Mouse (Mus musculus): Measurements from ENCODE around the gene Lnx1. TPM values are rescaled to one million over a fixed set of nuclear protein-coding genes. Genes with fewer than 3 reads are reported as not detected.

Lnx1 gene
- total and polyA plus RNA-seq, 2 experiments from 2014 or later = 18.7 to 36.9 TPM

DNA sequence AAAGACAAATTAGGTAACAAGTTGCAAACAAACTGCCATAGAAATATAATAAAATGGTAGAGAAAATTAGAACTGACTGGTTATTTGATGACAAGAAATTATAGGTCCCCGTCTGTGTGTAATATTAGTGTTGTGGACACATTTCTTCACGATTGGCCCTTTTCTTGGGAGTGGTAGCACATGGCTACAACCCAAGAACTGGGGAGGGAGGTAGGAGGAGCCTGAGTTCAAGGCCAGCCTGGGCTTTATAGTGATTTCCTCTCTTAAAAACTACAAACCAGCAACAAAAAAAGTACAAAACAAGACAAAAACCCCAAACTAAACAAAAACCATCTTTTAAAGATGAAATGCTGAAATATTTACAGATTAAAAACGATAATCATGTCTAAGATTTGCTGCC, 31.8 kb downstream of the Lnx1 start:
- Histone ChIP-seq H3K4me2 (ENCODE audit: low read depth, low read length, poor library complexity, severe bottlenecking) (no peak overlapping the region), H3K27me3 (ENCODE audit: insufficient read depth, low read length) (no peaks in the 10 kb centered on the region), H3K9ac (replicated peaks; ENCODE audit: low read length, poor library complexity, severe bottlenecking) (no peak overlapping the region), H3K4me1 (ENCODE audit: insufficient read depth, low read length) (0 out of 2 replicates have a peak, but pooled peaks cover 1% of the 10 kb centered on the region), H3K9me3 (ENCODE audit: low read length) (no peaks in the 10 kb centered on the region), H3K36me3 (ENCODE audit: insufficient read depth, low read length) (no peaks in the 10 kb centered on the region), H3K4me3 (ENCODE audit: low read depth, low read length) (no peak overlapping the region), H3K27ac (ENCODE audit: low read depth, low read length) (no peak overlapping the region)
- no peak for DNase-seq (ENCODE audit: low spot score)
- ATAC-seq (ENCODE audit: low FRiP score) = no peak
- TF ChIP-seq CTCF (IDR thresholded peaks at IDR 0.05) = no peak
- 81% methylated on average over 3 of the region's 3 CpGs for WGBS

DNA sequence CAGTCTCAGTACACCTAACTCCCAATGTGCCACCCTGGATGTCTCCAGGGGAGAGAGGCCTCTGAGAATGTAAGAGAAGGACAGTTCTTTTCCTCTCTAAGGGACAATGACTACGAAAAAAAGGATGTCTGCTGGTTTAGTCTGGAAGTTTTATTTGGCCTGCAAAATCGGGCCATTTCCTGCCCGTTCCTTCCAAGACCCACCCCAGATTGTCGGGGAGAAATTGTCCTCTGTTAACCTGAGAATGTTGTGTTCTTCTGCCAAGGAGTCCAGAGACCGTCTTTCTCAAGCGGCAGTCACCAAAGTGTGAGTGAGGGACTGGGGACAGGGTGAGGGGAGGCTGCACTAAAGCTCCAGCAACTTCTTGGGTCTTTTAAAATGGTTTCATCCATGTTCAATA, 32.8 kb downstream of the Lnx1 start:
- Histone ChIP-seq H3K36me3 (ENCODE audit: insufficient read depth, low read length) (no peaks in the 10 kb centered on the region), H3K4me2 (ENCODE audit: low read depth, low read length, poor library complexity, severe bottlenecking) (no peak overlapping the region), H3K4me1 (ENCODE audit: insufficient read depth, low read length) (no peaks in the 10 kb centered on the region), H3K9me3 (ENCODE audit: low read length) (no peaks in the 10 kb centered on the region), H3K4me3 (ENCODE audit: low read depth, low read length) (no peak overlapping the region), H3K9ac (replicated peaks; ENCODE audit: low read length, poor library complexity, severe bottlenecking) (no peak overlapping the region), H3K27me3 (ENCODE audit: insufficient read depth, low read length) (no peaks in the 10 kb centered on the region), H3K27ac (ENCODE audit: low read depth, low read length) (no peak overlapping the region)
- no peak for TF ChIP-seq CTCF (IDR thresholded peaks at IDR 0.05)
- DNase-seq (ENCODE audit: low spot score) = no peak
- ATAC-seq (ENCODE audit: low FRiP score) = no peak
- WGBS = 87% methylated on average over 6 of the region's 6 CpGs

DNA sequence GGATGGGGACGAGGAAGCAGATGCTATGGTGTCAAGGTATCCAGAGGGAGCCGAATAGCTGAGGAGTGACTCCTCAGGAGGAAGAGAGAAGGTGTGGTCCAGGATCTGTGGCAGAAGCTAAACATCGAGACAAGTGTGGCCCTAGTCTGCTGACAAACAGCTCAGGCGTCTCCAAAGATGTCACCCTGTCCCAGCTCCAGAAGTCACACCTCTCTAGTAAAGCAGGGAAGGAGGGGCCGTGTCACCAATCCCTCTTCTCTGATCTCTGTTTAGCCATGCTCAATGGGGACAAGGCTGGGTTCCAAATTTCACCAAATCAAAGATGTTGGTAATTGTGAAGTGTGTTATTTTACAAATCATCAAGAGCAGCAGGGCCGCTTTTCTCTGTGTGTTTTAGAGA, 33.8 kb downstream of the Lnx1 start:
- no peak overlapping the region for H3K4me3 ChIP-seq (ENCODE audit: low read depth, low read length)
- no peaks in the 10 kb centered on the region for H3K27me3 ChIP-seq (ENCODE audit: insufficient read depth, low read length)
- no peak overlapping the region for H3K27ac ChIP-seq (ENCODE audit: low read depth, low read length)
- TF ChIP-seq CTCF (IDR thresholded peaks at IDR 0.05) = no peak
- ATAC-seq (ENCODE audit: low FRiP score) (no peak), DNase-seq (ENCODE audit: low spot score) (no peak)
- H3K4me2 ChIP-seq (ENCODE audit: low read depth, low read length, poor library complexity, severe bottlenecking) = no peak overlapping the region
- no peaks in the 10 kb centered on the region for H3K9me3 ChIP-seq (ENCODE audit: low read length)
- 84% methylated on average over 6 of the region's 6 CpGs for WGBS
- H3K9ac ChIP-seq (replicated peaks; ENCODE audit: low read length, poor library complexity, severe bottlenecking) = no peak overlapping the region
- H3K36me3 ChIP-seq (ENCODE audit: insufficient read depth, low read length) = no peaks in the 10 kb centered on the region
- no peaks in the 10 kb centered on the region for H3K4me1 ChIP-seq (ENCODE audit: insufficient read depth, low read length)

DNA sequence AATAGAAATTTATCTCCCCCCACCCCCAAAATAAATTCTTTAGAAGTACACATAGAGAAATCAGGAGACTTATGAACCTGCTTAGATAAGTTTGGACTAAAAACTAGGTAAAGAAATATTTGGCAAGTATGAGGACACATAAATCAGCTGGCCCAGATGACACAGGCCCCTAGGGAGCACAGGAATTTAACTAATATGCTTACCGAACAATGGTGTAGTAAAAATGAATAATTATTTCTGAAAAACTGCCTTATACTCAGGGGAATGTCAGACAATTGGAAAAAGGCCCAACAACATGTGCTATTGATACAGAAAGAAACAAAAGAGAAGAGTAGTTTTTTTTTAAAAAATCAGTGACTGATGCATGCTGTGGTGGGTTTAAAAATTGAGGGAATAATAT, 40.1 kb downstream of the Lnx1 start:
- no peak for DNase-seq (ENCODE audit: low spot score)
- ATAC-seq (ENCODE audit: low FRiP score) = no peak
- H3K4me1 ChIP-seq (ENCODE audit: insufficient read depth, low read length) = no peaks in the 10 kb centered on the region
- TF ChIP-seq CTCF (IDR thresholded peaks at IDR 0.05) = no peak
- no peak overlapping the region for H3K27ac ChIP-seq (ENCODE audit: low read depth, low read length)
- H3K9me3 ChIP-seq (ENCODE audit: low read length) = no peaks in the 10 kb centered on the region
- H3K27me3 ChIP-seq (ENCODE audit: insufficient read depth, low read length) = no peaks in the 10 kb centered on the region
- no peak overlapping the region for H3K4me3 ChIP-seq (ENCODE audit: low read depth, low read length)
- H3K9ac ChIP-seq (replicated peaks; ENCODE audit: low read length, poor library complexity, severe bottlenecking) = no peak overlapping the region
- H3K4me2 ChIP-seq (ENCODE audit: low read depth, low read length, poor library complexity, severe bottlenecking) = no peak overlapping the region
- no peaks in the 10 kb centered on the region for H3K36me3 ChIP-seq (ENCODE audit: insufficient read depth, low read length)
- WGBS = 49% methylated on average over 1 of the region's 1 CpGs

DNA sequence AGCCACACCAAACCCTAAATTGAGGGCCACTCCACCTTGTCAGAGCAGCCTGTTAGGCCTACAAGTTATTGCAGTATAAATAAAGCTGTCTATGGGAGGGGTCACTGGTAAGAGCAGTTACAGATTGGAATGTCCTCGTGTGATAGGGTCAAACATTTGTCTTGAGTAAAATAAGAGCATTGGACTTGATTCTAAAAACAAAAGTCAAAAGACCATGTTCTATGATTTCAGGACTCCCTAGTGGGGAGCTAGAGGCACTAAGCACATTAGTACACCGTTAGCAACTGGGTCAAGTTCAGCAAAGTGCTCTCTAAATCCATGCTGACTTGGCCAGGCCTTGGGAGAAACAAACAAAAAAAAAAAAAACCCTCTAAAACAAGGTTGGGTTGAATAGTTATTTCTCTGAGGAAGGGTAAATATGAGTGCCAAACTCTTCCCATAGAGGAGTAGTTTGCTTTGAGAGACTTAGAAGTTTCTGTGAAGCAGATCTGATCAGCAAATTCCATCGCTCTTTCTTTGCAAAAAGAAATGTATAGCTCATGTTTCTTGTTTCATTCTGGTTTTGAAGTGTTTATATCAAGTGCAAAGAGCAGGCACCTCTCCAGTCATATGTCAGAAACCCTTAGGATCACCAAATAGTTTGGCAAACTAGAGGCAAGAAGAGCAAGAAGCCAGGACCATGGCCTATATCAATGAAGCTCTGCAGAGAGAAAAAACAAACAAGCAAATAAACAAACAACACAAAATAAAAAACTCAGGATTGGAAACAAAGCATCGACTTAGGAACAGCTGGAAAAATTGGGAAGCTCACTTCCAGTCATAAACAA, 40.8 kb downstream of the Lnx1 start:
- H3K27me3 ChIP-seq (ENCODE audit: insufficient read depth, low read length) = no peaks in the 10 kb centered on the region
- ATAC-seq (ENCODE audit: low FRiP score) (no peak), DNase-seq (ENCODE audit: low spot score) (no peak)
- WGBS = 87% methylated on average over 4 of the region's 4 CpGs
- no peak overlapping the region for H3K4me2 ChIP-seq (ENCODE audit: low read depth, low read length, poor library complexity, severe bottlenecking)
- H3K4me1 ChIP-seq (ENCODE audit: insufficient read depth, low read length) = no peaks in the 10 kb centered on the region
- H3K9me3 ChIP-seq (ENCODE audit: low read length) = no peaks in the 10 kb centered on the region
- H3K9ac ChIP-seq (replicated peaks; ENCODE audit: low read length, poor library complexity, severe bottlenecking) = no peak overlapping the region
- no peaks in the 10 kb centered on the region for H3K36me3 ChIP-seq (ENCODE audit: insufficient read depth, low read length)
- TF ChIP-seq CTCF (IDR thresholded peaks at IDR 0.05) = no peak
- H3K4me3 ChIP-seq (ENCODE audit: low read depth, low read length) = no peak overlapping the region
- H3K27ac ChIP-seq (ENCODE audit: low read depth, low read length) = no peak overlapping the region

DNA sequence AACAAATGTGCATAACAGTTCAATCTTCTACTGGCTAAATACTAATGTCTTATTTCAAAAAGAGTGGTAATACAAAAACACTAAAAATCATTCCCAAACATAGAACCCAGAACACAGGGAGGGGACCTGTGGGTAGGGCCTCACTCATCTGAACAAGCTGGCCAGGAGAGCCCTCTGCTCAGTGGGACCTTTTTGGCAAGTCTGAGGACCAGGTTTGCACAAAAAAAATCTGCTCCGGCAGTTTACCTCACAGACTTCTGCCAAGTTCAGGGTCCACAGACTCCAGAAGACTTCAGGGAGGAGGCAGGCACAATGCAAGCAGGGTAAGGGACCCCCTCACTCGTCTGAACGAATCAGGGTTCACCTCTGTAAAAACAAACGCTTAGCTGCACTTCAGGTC, 42.9 kb downstream of the Lnx1 start:
- Histone ChIP-seq H3K36me3 (ENCODE audit: insufficient read depth, low read length) (0 out of 2 replicates have a peak, but pooled peaks cover 2% of the 10 kb centered on the region), H3K9me3 (ENCODE audit: low read length) (no peaks in the 10 kb centered on the region), H3K27ac (ENCODE audit: low read depth, low read length) (no peak overlapping the region), H3K4me1 (ENCODE audit: insufficient read depth, low read length) (no peaks in the 10 kb centered on the region), H3K4me3 (ENCODE audit: low read depth, low read length) (no peak overlapping the region), H3K9ac (replicated peaks; ENCODE audit: low read length, poor library complexity, severe bottlenecking) (no peak overlapping the region), H3K27me3 (ENCODE audit: insufficient read depth, low read length) (no peaks in the 10 kb centered on the region), H3K4me2 (ENCODE audit: low read depth, low read length, poor library complexity, severe bottlenecking) (no peak overlapping the region)
- 83% methylated on average over 4 of the region's 4 CpGs for WGBS
- DNase-seq (ENCODE audit: low spot score) (no peak), ATAC-seq (ENCODE audit: low FRiP score) (no peak)
- no peak for TF ChIP-seq CTCF (IDR thresholded peaks at IDR 0.05)
